Mouse (Mus musculus) ES-E14 (cell line): ENCODE measurements around the gene 5730522E02Rik. TPM values are rescaled to one million over a fixed set of nuclear protein-coding genes. Genes with fewer than 3 reads are reported as not detected.
A peak's percentile ranks its signal among the peaks of the same experiment; 100 is the strongest.

Experiments
- DNase-seq: peaks from one replicate; pipeline ENCODE4 v3.0.0-alpha.2; 2013; ENCODE audit warnings: low read depth, low spot score
- H3K27ac ChIP-seq: 2 replicates; pipeline ENCODE4 v1.5.1; 2012; ENCODE audit warnings: low read depth, mild to moderate bottlenecking, low read length, moderate library complexity, mixed read lengths; ENCODE audit not compliant: poor library complexity, insufficient read depth, severe bottlenecking
- H3K36me3 ChIP-seq: 2 replicates; pipeline ENCODE4 v1.6.1; 2012; ENCODE audit warnings: mild to moderate bottlenecking, low read length, moderate library complexity, mixed read lengths; ENCODE audit not compliant: control insufficient read depth, poor library complexity, insufficient read depth, severe bottlenecking
- H3K4me1 ChIP-seq, 2 experiments: fragments of 150-350 bp in 1 of 2; sonication (generic) in 1 of 2; 2 replicates each; pipeline ENCODE4 v1.6.1; 2012; ENCODE audit warnings: low read length in 2 of 2, mild to moderate bottlenecking in 1 of 2, mixed read lengths in 1 of 2; ENCODE audit not compliant: control insufficient read depth in 2 of 2, insufficient read depth in 2 of 2, poor library complexity in 1 of 2
- H3K4me3 ChIP-seq, 2 experiments: fragments of 150-350 bp in 1 of 2; sonication (generic) in 1 of 2; 2 replicates each; pipeline ENCODE4 v1.5.1; 2012; ENCODE audit warnings: low read length in 2 of 2, low read depth in 1 of 2, mild to moderate bottlenecking in 1 of 2, mixed read lengths in 1 of 2; ENCODE audit not compliant: insufficient read depth in 1 of 2, poor library complexity in 1 of 2, severe bottlenecking in 1 of 2
- H3K9ac ChIP-seq: 2 replicates; pipeline ENCODE4 v1.6.1; 2012; ENCODE audit warnings: low read depth, mild to moderate bottlenecking, low read length, mixed read lengths; ENCODE audit not compliant: poor library complexity, insufficient read depth, severe bottlenecking
- H3K9me3 ChIP-seq: fragments of 150-350 bp; sonication (generic); 2 replicates; pipeline ENCODE4 v1.6.1; 2012; ENCODE audit warnings: low read depth, mild to moderate bottlenecking, low read length; ENCODE audit not compliant: control insufficient read depth, insufficient read depth
- CHD2 ChIP-seq: IDR thresholded peaks from 2 replicates; pipeline ENCODE4 v1.6.1; 2014; ENCODE audit warnings: mild to moderate bottlenecking, low read depth, low read length, inconsistent platforms
- HCFC1 ChIP-seq: IDR thresholded peaks from 2 replicates; pipeline ENCODE4 v1.6.1; 2012; ENCODE audit warnings: low read length, inconsistent platforms, borderline replicate concordance; ENCODE audit not compliant: insufficient read depth
- MAFK ChIP-seq: IDR thresholded peaks from 2 replicates; pipeline ENCODE4 v1.6.1; 2014; ENCODE audit warnings: mild to moderate bottlenecking, low read depth, low read length, inconsistent platforms; ENCODE audit not compliant: insufficient read depth
- ZC3H11A ChIP-seq: IDR thresholded peaks from 2 replicates; pipeline ENCODE4 v1.6.1; 2012; ENCODE audit warnings: low read depth, mild to moderate bottlenecking, inconsistent platforms, low read length, borderline replicate concordance
- ZNF384 ChIP-seq: IDR thresholded peaks from 2 replicates; pipeline ENCODE4 v1.6.1; 2012; ENCODE audit warnings: low read depth, low read length, inconsistent platforms
- in situ Hi-C, 2 experiments: fragments of 600-800 bp; cut with MboI; formaldehyde crosslinking; loops; one replicate each; pipeline ENCODE4 v1.15.1; 2025; ENCODE audit warnings: low sequenced_read_pairs in 2 of 2, inconsistent platforms in 1 of 2; ENCODE audit not compliant: unreplicated experiment in 2 of 2
- total RNA-seq: library from RNA; depleted of rRNA; stranded (reverse); fragments of 300-350 nt; gene quantifications from 2 replicates; pipeline ENCODE4 v1.2.3, GENCODE M21; 2012

5730522E02Rik gene
- total RNA-seq, 1 experiment = 0.62 TPM

- Histone ChIP-seq H3K4me1 (no peaks in the 10 kb centered on the region), H3K4me3 (no peak overlapping the region)
Observed at GRCm38 (mm10) chr11:25606886-25607285, 603.7 kb downstream of the 5730522E02Rik start.

GRCm38 (mm10) chr11:25600030-25600429 lies 610.5 kb downstream of the 5730522E02Rik start:
- TF ChIP-seq ZNF384 = no peak
- TF ChIP-seq CHD2 = no peak
- no peak for TF ChIP-seq ZC3H11A
- no peak for TF ChIP-seq MAFK
- no peak for TF ChIP-seq HCFC1
- DNase-seq = no peak
- no peak overlapping the region for H3K4me3 ChIP-seq
- no peaks in the 10 kb centered on the region for H3K4me1 ChIP-seq
- no peaks in the 10 kb centered on the region for H3K9me3 ChIP-seq
- H3K9ac ChIP-seq = no peak overlapping the region
- no peak overlapping the region for H3K27ac ChIP-seq
- no peaks in the 10 kb centered on the region for H3K36me3 ChIP-seq
- in situ Hi-C loops = no loop called here

More at GRCm38 (mm10) chr11:25606886-25607285, 603.7 kb downstream of the 5730522E02Rik start:
- no peak overlapping the region for H3K27ac ChIP-seq
- in situ Hi-C loops = no loop called here
- no peaks in the 10 kb centered on the region for H3K9me3 ChIP-seq
- no peak for DNase-seq
- TF ChIP-seq ZNF384 = no peak
- TF ChIP-seq HCFC1 = no peak
- TF ChIP-seq CHD2 = no peak
- TF ChIP-seq ZC3H11A = no peak
- TF ChIP-seq MAFK = no peak
- H3K9ac ChIP-seq = no peak overlapping the region
- H3K36me3 ChIP-seq = no peaks in the 10 kb centered on the region

- in situ Hi-C loops = no loop called here
- Histone ChIP-seq H3K4me1 (no peaks in the 10 kb centered on the region), H3K36me3 (no peaks in the 10 kb centered on the region), H3K4me3 (no peak overlapping the region), H3K9ac (no peak overlapping the region), H3K9me3 (no peaks in the 10 kb centered on the region), H3K27ac (no peak overlapping the region)
- TF ChIP-seq HCFC1 (no peak), MAFK (no peak), CHD2 (no peak), ZC3H11A (no peak), ZNF384 (no peak)
- no peak for DNase-seq
Observed at GRCm38 (mm10) chr11:25595303-25595702, 615.3 kb downstream of the 5730522E02Rik start.

- no peak overlapping the region for H3K9ac ChIP-seq
- no peak overlapping the region for H3K4me3 ChIP-seq
- TF ChIP-seq ZNF384 (no peak), CHD2 (no peak)
- no peaks in the 10 kb centered on the region for H3K36me3 ChIP-seq
- in situ Hi-C loops = no loop called here
- no peaks in the 10 kb centered on the region for H3K9me3 ChIP-seq
- H3K27ac ChIP-seq = no peak overlapping the region
- no peaks in the 10 kb centered on the region for H3K4me1 ChIP-seq
- DNase-seq = no peak
Observed at GRCm38 (mm10) chr11:25594780-25595179, 615.8 kb downstream of the 5730522E02Rik start.

GRCm38 (mm10) chr11:25592268-25592667 lies 618.3 kb downstream of the 5730522E02Rik start:
- Histone ChIP-seq H3K27ac (no peak overlapping the region), H3K4me3 (no peak overlapping the region), H3K9ac (no peak overlapping the region), H3K4me1 (no peaks in the 10 kb centered on the region), H3K36me3 (no peaks in the 10 kb centered on the region), H3K9me3 (no peaks in the 10 kb centered on the region)
- in situ Hi-C loops = no loop called here
- DNase-seq = peak; percentile 4
- TF ChIP-seq ZC3H11A = no peak
- no peak for TF ChIP-seq CHD2
- TF ChIP-seq HCFC1 = no peak
- TF ChIP-seq MAFK = no peak
- TF ChIP-seq ZNF384 = no peak
